Mouse (Mus musculus) small intestine, adult 2 months (tissue): ENCODE measurements around the gene Cdk4. TPM values are rescaled to one million over a fixed set of nuclear protein-coding genes. Genes with fewer than 3 reads are reported as not detected.

Source experiments
- H3K27ac ChIP-seq: fragments of 200-500 bp; 2 replicates; pipeline ENCODE4 v1.5.1; 2012; ENCODE audit warnings: low read depth, low read length, control low read depth, inconsistent platforms; ENCODE audit not compliant: insufficient read depth
- H3K27me3 ChIP-seq: fragments of 200-500 bp; 2 replicates; pipeline ENCODE4 v1.6.1; 2012; ENCODE audit warnings: mild to moderate bottlenecking, moderate library complexity, low read length, inconsistent platforms; ENCODE audit not compliant: control insufficient read depth, insufficient read depth
- H3K36me3 ChIP-seq: fragments of 200-500 bp; 2 replicates; pipeline ENCODE4 v1.6.1; 2012; ENCODE audit warnings: mild to moderate bottlenecking, low read length, control low read depth, inconsistent platforms; ENCODE audit not compliant: control insufficient read depth, insufficient read depth
- H3K4me1 ChIP-seq: fragments of 200-500 bp; 2 replicates; pipeline ENCODE4 v1.6.1; 2012; ENCODE audit warnings: low read length, inconsistent platforms, mixed read lengths; ENCODE audit not compliant: control insufficient read depth, insufficient read depth, insufficient read length
- H3K4me3 ChIP-seq: fragments of 200-500 bp; 2 replicates; pipeline ENCODE4 v1.5.1; 2012; ENCODE audit warnings: low read depth, mild to moderate bottlenecking, control low read depth, inconsistent platforms, low read length, moderate library complexity
- CTCF ChIP-seq: fragments of 200-500 bp; IDR thresholded peaks from 2 replicates; pipeline ENCODE4 v1.5.1; 2012; ENCODE audit warnings: low read depth, mild to moderate bottlenecking, control low read depth, inconsistent platforms, low read length, moderate library complexity, mixed read lengths; ENCODE audit not compliant: insufficient replicate concordance, insufficient read length; ENCODE audit errors: extremely low read depth
- POLR2A ChIP-seq: fragments of 200-500 bp; IDR thresholded peaks from 2 replicates; pipeline ENCODE4 v1.6.1; 2012; ENCODE audit warnings: low read depth, mild to moderate bottlenecking, control low read depth, inconsistent platforms, low read length, moderate library complexity
- WGBS: fragments of 180-500 bp; shearing (Covaris S2); methylation state at CpG from one replicate; pipeline ENCODE4 v1.1.7; 2018; 5-methylcytosine and 5-hydroxymethylcytosine counted together
- polyA plus RNA-seq: library from polyadenylated mRNA; depleted of rRNA; stranded (reverse); fragments of >200 nt; gene quantifications from 2 replicates; pipeline ENCODE4 v1.2.3, GENCODE M21; 2012

Gene Cdk4
- polyA plus RNA-seq, 1 experiment: 108 TPM

DNA sequence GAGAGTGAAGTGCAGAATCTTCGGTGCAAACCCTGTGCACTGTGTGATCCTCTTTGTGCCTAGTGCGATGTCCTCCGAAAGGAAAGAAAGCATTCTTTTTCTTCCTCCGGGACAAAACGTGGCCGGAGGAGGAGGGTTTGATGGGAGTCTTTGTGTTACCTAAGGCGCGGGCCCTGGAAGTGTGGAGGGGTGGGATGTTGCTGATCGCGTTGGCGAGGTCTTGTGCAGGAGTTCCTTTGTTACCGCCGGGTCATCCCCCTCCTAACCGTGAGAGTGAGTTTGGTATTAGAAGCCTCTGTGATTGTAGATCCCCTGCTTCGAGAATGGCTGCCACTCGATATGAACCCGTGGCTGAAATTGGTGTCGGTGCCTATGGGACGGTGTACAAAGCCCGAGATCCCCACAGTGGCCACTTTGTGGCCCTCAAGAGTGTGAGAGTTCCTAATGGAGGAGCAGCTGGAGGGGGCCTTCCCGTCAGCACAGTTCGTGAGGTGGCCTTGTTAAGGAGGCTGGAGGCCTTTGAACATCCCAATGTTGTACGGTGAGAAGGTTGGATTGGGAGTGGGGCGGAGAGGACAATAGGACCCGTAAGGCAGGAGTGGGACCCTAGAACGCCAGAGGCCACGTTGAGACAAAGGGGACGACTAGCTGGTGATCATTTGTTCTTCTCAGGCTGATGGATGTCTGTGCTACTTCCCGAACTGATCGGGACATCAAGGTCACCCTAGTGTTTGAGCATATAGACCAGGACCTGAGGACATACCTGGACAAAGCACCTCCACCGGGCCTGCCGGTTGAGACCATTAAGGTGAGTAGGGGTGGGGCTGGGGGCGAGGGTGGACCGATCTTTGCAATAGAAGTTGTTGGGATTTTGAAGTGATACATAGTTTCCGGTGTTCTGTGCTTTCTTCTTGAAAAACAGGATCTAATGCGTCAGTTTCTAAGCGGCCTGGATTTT is 858 bp downstream of the Cdk4 start:
- H3K27me3 ChIP-seq: peaks cover 7% of the 10 kb centered on the region
- H3K4me1 ChIP-seq: peaks cover 21% of the 10 kb centered on the region
- H3K36me3 ChIP-seq: peaks cover 27% of the 10 kb centered on the region
- TF ChIP-seq POLR2A (no peak), CTCF (no peak)
- H3K4me3 ChIP-seq: peak overlapping the region; percentile 85
- WGBS: 7% methylated on average over 37 of the region's 37 CpGs
- H3K27ac ChIP-seq: peak overlapping the region; percentile 58

DNA sequence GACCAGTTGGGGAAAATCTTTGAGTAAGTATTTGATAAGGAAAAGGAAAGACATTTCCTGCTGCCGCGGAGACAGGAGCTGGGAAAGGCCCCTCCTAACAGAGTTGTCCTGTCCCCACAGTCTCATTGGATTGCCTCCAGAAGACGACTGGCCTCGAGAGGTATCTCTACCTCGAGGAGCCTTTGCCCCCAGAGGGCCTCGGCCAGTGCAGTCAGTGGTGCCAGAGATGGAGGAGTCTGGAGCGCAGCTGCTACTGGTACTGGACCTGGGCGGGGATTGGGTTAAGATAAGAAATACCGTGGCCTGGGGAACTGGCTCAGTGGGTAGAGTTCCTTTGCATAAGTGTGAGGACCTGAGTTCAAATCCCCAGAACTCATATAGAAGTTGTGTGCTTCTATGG is 2.6 kb downstream of the Cdk4 start:
- Histone ChIP-seq H3K4me1 (peaks cover 22% of the 10 kb centered on the region), H3K27ac (no peak overlapping the region), H3K27me3 (no peaks in the 10 kb centered on the region), H3K4me3 (no peak overlapping the region), H3K36me3 (peaks cover 27% of the 10 kb centered on the region)
- 22% methylated on average over 9 of the region's 9 CpGs for WGBS
- TF ChIP-seq POLR2A (no peak), CTCF (no peak)

DNA sequence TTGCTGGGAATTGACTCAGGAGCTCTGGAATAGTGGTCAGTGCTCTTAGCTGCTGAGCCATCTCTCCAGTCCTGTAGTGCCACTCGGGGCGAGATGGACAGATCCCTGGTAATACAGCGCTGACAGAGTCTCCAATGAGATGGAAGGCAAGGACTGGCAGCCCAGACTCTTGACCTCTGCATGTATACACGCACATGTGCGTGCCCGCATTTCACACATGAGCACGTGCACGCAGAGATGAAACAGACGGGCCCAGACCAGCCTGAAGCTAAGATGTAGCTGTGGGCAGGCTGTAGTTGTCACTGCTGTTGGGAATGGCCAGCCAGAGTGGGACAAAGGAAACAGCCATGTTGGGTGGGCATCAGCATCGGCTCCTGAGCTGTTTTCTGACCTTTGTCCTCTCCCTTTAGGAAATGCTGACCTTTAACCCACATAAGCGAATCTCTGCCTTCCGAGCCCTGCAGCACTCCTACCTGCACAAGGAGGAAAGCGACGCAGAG is 3.2 kb downstream of the Cdk4 start:
- TF ChIP-seq CTCF: no peak
- no peak for TF ChIP-seq POLR2A
- 77% methylated on average over 14 of the region's 14 CpGs for WGBS
- H3K27ac ChIP-seq: no peak overlapping the region
- no peak overlapping the region for H3K4me3 ChIP-seq
- peaks cover 22% of the 10 kb centered on the region for H3K4me1 ChIP-seq
- no peaks in the 10 kb centered on the region for H3K27me3 ChIP-seq
- H3K36me3 ChIP-seq: peaks cover 27% of the 10 kb centered on the region

DNA sequence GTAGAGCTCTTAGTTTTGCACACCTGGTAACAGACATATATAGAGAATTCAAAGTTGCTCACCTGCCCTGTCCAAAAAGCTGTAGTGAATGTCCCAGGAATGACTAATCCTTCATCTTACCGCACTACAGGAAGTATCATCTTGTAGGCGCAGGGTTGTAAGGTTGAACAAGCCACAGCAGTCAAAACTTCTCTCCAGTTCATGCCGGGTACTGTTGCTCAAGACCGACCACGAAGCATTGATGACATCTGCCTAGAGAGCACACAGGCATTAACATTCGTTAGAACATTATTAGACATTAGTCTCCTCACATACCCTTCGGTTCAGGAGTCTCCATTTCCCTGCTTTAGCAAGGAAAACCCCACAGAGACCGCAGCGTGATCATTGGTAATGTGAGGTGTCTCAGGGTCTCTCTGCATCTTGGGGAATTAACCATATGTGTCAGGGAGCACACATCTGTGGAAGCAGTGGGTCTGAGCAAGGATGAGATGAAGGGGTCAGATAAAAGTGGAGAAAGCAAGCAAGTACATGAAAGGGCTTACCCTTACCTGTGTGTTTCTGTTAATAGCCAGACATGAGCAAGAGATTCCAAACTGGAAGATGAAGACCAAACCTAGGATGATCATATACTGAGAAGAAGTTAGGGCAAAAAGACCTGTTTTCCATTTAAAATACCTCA is 5.2 kb downstream of the Cdk4 start:
- 50% methylated on average over 9 of the region's 9 CpGs for WGBS
- TF ChIP-seq POLR2A: no peak
- TF ChIP-seq CTCF: no peak
- peaks cover 27% of the 10 kb centered on the region for H3K36me3 ChIP-seq
- no peak overlapping the region for H3K4me3 ChIP-seq
- H3K4me1 ChIP-seq: peaks cover 19% of the 10 kb centered on the region
- no peaks in the 10 kb centered on the region for H3K27me3 ChIP-seq
- no peak overlapping the region for H3K27ac ChIP-seq

DNA sequence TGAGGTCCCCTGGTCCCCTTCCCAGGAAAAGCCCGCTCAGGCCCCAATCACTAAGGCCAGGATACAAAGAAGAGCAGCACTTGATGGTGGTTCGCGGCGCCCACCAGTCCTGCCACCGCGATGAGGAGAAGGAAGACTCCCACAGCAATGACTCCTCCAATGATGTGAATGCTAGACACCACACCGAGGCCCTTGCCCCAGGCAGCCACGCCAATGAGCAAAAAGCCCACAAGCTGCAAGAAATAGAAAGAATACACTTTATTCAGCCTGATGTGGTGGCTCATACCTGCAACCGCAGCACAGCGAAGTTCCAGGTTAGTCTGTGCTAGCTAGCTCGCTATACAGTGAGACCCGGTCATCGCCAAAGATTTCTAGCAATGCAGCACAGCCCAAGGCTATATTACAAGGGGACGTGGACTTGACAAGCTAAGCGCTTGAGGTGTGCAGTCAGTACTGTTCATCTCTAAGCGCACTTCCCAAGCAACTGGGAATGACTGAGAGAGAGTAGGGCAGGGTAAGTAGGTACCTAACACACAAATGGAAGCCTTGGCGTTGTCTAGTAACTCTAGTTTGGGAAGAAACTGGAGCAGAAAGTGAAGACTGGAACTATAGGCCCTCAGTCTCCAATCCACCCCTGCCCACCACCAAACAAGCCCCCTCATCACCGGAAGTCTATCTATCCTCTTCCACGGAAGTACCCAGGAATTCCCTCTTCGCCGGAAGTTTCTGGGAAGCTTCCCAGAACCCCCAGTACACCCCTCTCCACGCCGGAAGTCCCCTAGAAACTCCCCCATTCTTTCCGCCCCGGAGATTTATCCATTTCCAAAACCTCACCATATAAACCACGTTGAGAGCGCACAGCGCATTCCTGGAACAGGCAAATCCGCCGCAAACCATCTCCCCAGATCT is 6.2 kb downstream of the Cdk4 start:
- no peak for TF ChIP-seq CTCF
- no peak for TF ChIP-seq POLR2A
- Histone ChIP-seq H3K27me3 (no peaks in the 10 kb centered on the region), H3K4me1 (peaks cover 15% of the 10 kb centered on the region), H3K4me3 (peak overlapping the region; percentile 82), H3K36me3 (peaks cover 27% of the 10 kb centered on the region), H3K27ac (peak overlapping the region; percentile 58; the same call in 1 of the 2 replicates)
- WGBS: 4% methylated on average over 30 of the region's 30 CpGs
